Comparison of ENCODE assay signal across 8 mouse cellular contexts in genomic region chr7:68748361-68748760, GRCm38 (mm10). TPM values are rescaled to one million over a fixed set of nuclear protein-coding genes. Genes with fewer than 3 reads are reported as not detected.
DNase-seq lines count a peak whose midpoint lies in the region; ATAC-seq and TF ChIP-seq lines count a peak whose summit lies in the region.

No protein-coding gene starts in this region.

- TF ChIP-seq CTCF in E14TG2a.4 (conservative IDR thresholded peaks at IDR 0.05; ENCODE audit: low read length) = no peak

- peak overlapping the region; percentile 81 for H3K27ac ChIP-seq in forebrain, embryonic 15.5 days (replicated peaks)
- H3K27ac ChIP-seq in hindbrain, embryonic 15.5 days (replicated peaks) = peak overlapping the region; percentile 82

- peak overlapping the region; percentile 93 for H3K4me3 ChIP-seq in E14TG2a.4 (replicated peaks; ENCODE audit: low read length)
- peak overlapping the region; percentile 75 for H3K4me3 ChIP-seq in forebrain, embryonic 15.5 days
- peak overlapping the region; percentile 77 for H3K4me3 ChIP-seq in hindbrain, embryonic 15.5 days

- H3K36me3 ChIP-seq in E14TG2a.4 (ENCODE audit: insufficient read depth, low read length) = peaks cover 32% of the 10 kb centered on the region
- no peaks in the 10 kb centered on the region for H3K36me3 ChIP-seq in forebrain, embryonic 15.5 days
- peaks cover 9% of the 10 kb centered on the region for H3K36me3 ChIP-seq in hindbrain, embryonic 15.5 days

- no peaks in the 10 kb centered on the region for H3K9me3 ChIP-seq in E14TG2a.4 (ENCODE audit: low read length)
- H3K9me3 ChIP-seq in forebrain, embryonic 15.5 days = no peaks in the 10 kb centered on the region
- no peaks in the 10 kb centered on the region for H3K9me3 ChIP-seq in hindbrain, embryonic 15.5 days

- DNase-seq in cerebellum, adult 11 months = peak; percentile 33
- peak; percentile 8 to 11 for DNase-seq in left cerebral cortex, adult 18-20 months (ENCODE audit: low spot score in 2 of 2)
- DNase-seq in lung, postnatal 10 days = peak; percentile 21
- peak; percentile 57 to 73 for DNase-seq in right cerebral cortex, postnatal 10 days (ENCODE audit: low spot score in 2 of 2)
- no peak for DNase-seq in adrenal gland, adult 2 months

- H3K4me2 ChIP-seq in forebrain, embryonic 15.5 days (replicated peaks) = peak overlapping the region; percentile 83
- peak overlapping the region; percentile 75 for H3K4me2 ChIP-seq in hindbrain, embryonic 15.5 days

- peak overlapping the region; percentile 75 for H3K9ac ChIP-seq in forebrain, embryonic 15.5 days (replicated peaks)
- H3K9ac ChIP-seq in hindbrain, embryonic 15.5 days = peak overlapping the region; percentile 77

- 16% methylated on average over 8 of the region's 8 CpGs for WGBS in forebrain, embryonic 15.5 days
- 15% methylated on average over 8 of the region's 8 CpGs for WGBS in hindbrain, embryonic 15.5 days

- ATAC-seq in forebrain, embryonic 15.5 days (replicated peaks) = no peak
- ATAC-seq in hindbrain, embryonic 15.5 days (ENCODE audit: low FRiP score, low read depth) = no peak

- no peaks in the 10 kb centered on the region for H3K27me3 ChIP-seq in E14TG2a.4 (ENCODE audit: insufficient read depth, low read length)
- H3K27me3 ChIP-seq in forebrain, embryonic 15.5 days = no peaks in the 10 kb centered on the region
- no peaks in the 10 kb centered on the region for H3K27me3 ChIP-seq in hindbrain, embryonic 15.5 days

- peaks cover 28% of the 10 kb centered on the region for H3K4me1 ChIP-seq in E14TG2a.4 (replicated peaks; ENCODE audit: low read depth, low read length)
- H3K4me1 ChIP-seq in forebrain, embryonic 15.5 days = peaks cover 50% of the 10 kb centered on the region
- peaks cover 38% of the 10 kb centered on the region for H3K4me1 ChIP-seq in hindbrain, embryonic 15.5 days (replicated peaks)

RNA-seq across cellular contexts. Expression of gene Arrdc4, which starts 0.7 kb away (rescaled TPM):
- 32.1 and 34.4 TPM in 2 replicates for polyA plus RNA-seq in forebrain, embryonic 15.5 days (2015; fragmentation: Nextera tagmentation; extraction: Ambion mirVana)
- polyA plus RNA-seq in hindbrain, embryonic 15.5 days (2015; fragmentation: Nextera tagmentation; extraction: Ambion mirVana) = 22.4 and 26.0 TPM in 2 replicates
- 1 to 10 TPM; 6.1 to 7.6 TPM for total RNA-seq in left cerebral cortex, adult 18-20 months (2021)
- total RNA-seq in adrenal gland, adult 2 months (2021) = 10 to 100 TPM; 11.4 to 18.2 TPM
- 5.0 and 8.4 TPM in 2 replicates for polyA plus RNA-seq in adrenal gland, adult 2 months (2012; rRNA removed)
